ENCODE assay signal across 8 mouse cellular contexts in the genomic region with DNA sequence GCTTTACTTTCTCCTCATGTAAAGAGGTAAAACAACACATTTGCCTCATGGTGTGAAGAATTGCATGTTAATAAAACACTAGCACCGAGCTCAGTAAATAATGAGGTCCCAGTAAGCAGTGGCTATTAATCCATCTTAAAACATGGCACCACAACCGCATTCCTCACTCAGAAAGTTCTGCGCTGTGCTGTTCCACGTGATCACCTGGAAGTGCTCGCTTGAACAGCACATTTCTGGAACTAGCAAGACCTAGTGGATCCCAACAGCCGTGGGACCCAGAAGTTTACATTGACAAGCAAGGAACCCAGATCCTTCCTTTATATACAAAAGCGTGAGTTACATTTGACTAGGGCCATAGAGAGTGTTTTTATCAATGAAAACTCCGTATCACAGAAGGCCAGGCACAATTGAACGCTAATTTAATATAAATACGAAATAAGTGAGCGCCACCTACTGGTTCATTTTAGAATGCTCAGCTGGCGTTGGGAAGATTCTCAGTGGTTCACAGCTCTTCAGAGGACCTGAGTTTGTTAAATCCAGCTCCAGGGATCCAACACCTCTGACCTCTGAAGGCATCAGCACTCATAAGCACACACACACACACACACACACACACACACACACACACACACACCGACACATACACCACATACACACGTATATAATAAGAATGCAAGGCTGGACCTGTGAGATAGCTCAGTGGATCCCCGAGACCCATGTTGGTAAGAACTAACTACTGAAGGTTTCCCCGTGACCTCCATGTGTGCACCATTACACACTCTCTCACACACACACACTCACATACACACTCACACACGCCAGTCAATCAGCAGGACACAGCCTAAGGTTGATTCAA. TPM values are rescaled to one million over a fixed set of nuclear protein-coding genes. Genes with fewer than 3 reads are reported as not detected.
DNase-seq lines count a peak whose midpoint lies in the region; ATAC-seq and TF ChIP-seq lines count a peak whose summit lies in the region.

No protein-coding gene starts in this region.

- no peak overlapping the region for H3K9ac ChIP-seq in ES-E14 (ENCODE audit: insufficient read depth, low read depth, low read length, poor library complexity, severe bottlenecking)
- H3K9ac ChIP-seq in lung, postnatal 0 days (replicated peaks; ENCODE audit: low read depth) = no peak overlapping the region

- H3K9me3 ChIP-seq in ES-E14 (ENCODE audit: control insufficient read depth, insufficient read depth, low read depth, low read length) = no peaks in the 10 kb centered on the region
- H3K9me3 ChIP-seq in lung, postnatal 0 days (ENCODE audit: low read length) = no peaks in the 10 kb centered on the region

- no peak overlapping the region for H3K27ac ChIP-seq in ES-E14 (ENCODE audit: insufficient read depth, low read depth, low read length, poor library complexity, severe bottlenecking)
- no peak overlapping the region for H3K27ac ChIP-seq in lung, postnatal 0 days (ENCODE audit: low read length)

- H3K36me3 ChIP-seq in ES-E14 (ENCODE audit: control insufficient read depth, insufficient read depth, low read length, poor library complexity, severe bottlenecking) = no peaks in the 10 kb centered on the region
- H3K36me3 ChIP-seq in lung, postnatal 0 days (ENCODE audit: insufficient read depth, low read length) = no peaks in the 10 kb centered on the region

- 26% methylated on average over 17 of the region's 17 CpGs for WGBS in lung, postnatal 0 days

- no peak for ATAC-seq in lung, postnatal 0 days

- no peak overlapping the region for H3K4me2 ChIP-seq in lung, postnatal 0 days (replicated peaks; ENCODE audit: low read depth, low read length)

- TF ChIP-seq EP300 in lung, postnatal 0 days (IDR thresholded peaks at IDR 0.05) = 0 out of 2 replicates have a peak, but pooled peaks have one; percentile 24

- no peak overlapping the region for H3K4me3 ChIP-seq in ES-E14 (ENCODE audit: insufficient read depth in 1 of 2, low read depth in 1 of 2, low read length in 2 of 2, poor library complexity in 1 of 2, severe bottlenecking in 1 of 2)
- no peak overlapping the region for H3K4me3 ChIP-seq in lung, postnatal 0 days (ENCODE audit: low read depth, low read length)

- H3K4me1 ChIP-seq in ES-E14 (ENCODE audit: control insufficient read depth in 2 of 2, insufficient read depth in 2 of 2, low read length in 2 of 2, poor library complexity in 1 of 2) = peaks cover 1 to 7% of the 10 kb centered on the region in 2 experiments; a peak in 3 of 4 replicates
- H3K4me1 ChIP-seq in lung, postnatal 0 days (ENCODE audit: insufficient read depth, low read depth, low read length) = no peaks in the 10 kb centered on the region; the same call in 1 of the 2 replicates

- intact Hi-C loops in heart, postnatal 10 days (cut with DNase I) = loop anchor here (10.0 kb wide), 1 partner anchor 170 kb away; no protein-coding TSS in a partner anchor

- TF ChIP-seq CTCF in lung, postnatal 0 days (IDR thresholded peaks at IDR 0.05) = peak; percentile 69

- peak; percentile 38 to 43 for DNase-seq in adrenal gland, adult 18-20 months (ENCODE audit: low spot score in 2 of 2)
- DNase-seq in adrenal gland, postnatal 4 days (ENCODE audit: low spot score in 2 of 2) = no peak
- DNase-seq in ES-E14 (ENCODE audit: low read depth, low spot score) = peak; percentile 52
- peak; percentile 82 for DNase-seq in embryo, embryonic 11 days
- DNase-seq in heart, postnatal 10 days = peak; percentile 34 to 69
- DNase-seq in layer of hippocampus, adult 9-10 months (ENCODE audit: low spot score) = peak; percentile 65
- DNase-seq in lung, postnatal 0 days (ENCODE audit: low spot score) = peak; percentile 68
- peak; percentile 75 for DNase-seq in retina, postnatal 1 day

- no peaks in the 10 kb centered on the region for H3K27me3 ChIP-seq in lung, postnatal 0 days (replicated peaks; ENCODE audit: insufficient read depth, low read length)

- in situ Hi-C loops in ES-E14 (cut with MboI; ENCODE audit: low sequenced_read_pairs in 2 of 2, unreplicated experiment in 2 of 2) = loop anchor here in 1 of 2 experiments (10.0 kb wide), 1 partner anchor 330 kb away; no protein-coding TSS in a partner anchor

TF ChIP-seq in ES-E14, 5 proteins besides CTCF, POLR2A, EP300 and RAD21:
- TF ChIP-seq ZNF384 (IDR thresholded peaks at IDR 0.05; ENCODE audit: low read depth, low read length) = no peak
- no peak for TF ChIP-seq HCFC1 (IDR thresholded peaks at IDR 0.05; ENCODE audit: borderline replicate concordance, insufficient read depth, low read length)
- TF ChIP-seq MAFK (IDR thresholded peaks at IDR 0.05; ENCODE audit: insufficient read depth, low read depth, low read length) = no peak

RNA-seq across cellular contexts. Expression of gene Rack1, which starts 25.5 kb away (rescaled TPM):
- 100 to 1,000 TPM; 582 to 604 TPM for total RNA-seq in adrenal gland, adult 18-20 months (2021)
- 100 to 1,000 TPM; 940 to 975 TPM for total RNA-seq in adrenal gland, postnatal 4 days (2021)
- total RNA-seq in ES-E14 (2012; rRNA removed) = 3,112 and 3,420 TPM in 2 replicates
- total RNA-seq in heart, postnatal 10 days (2021) = 100 to 1,000 TPM; 530 to 563 TPM
- polyA plus RNA-seq in lung, postnatal 0 days (2015; fragmentation: Nextera tagmentation; extraction: Ambion mirVana) = 404 and 434 TPM in 2 replicates

RNA-seq across cellular contexts. Expression of gene Trim41, which starts 42.5 kb away (rescaled TPM):
- 10 to 100 TPM; 45.9 to 48.9 TPM for total RNA-seq in adrenal gland, adult 18-20 months (2021)
- total RNA-seq in adrenal gland, postnatal 4 days (2021) = 10 to 100 TPM; 62.4 to 69.7 TPM
- 47.8 and 52.8 TPM in 2 replicates for total RNA-seq in ES-E14 (2012; rRNA removed)
- 10 to 100 TPM; 27.9 to 30.1 TPM for total RNA-seq in heart, postnatal 10 days (2021)
- 4.3 and 5.1 TPM in 2 replicates for polyA plus RNA-seq in lung, postnatal 0 days (2015; fragmentation: Nextera tagmentation; extraction: Ambion mirVana)

RNA-seq across cellular contexts. Expression of gene Trim7, which starts 51.3 kb away (rescaled TPM):
- 1 to 10 TPM; 3.6 to 9.8 TPM for total RNA-seq in adrenal gland, adult 18-20 months (2021)
- total RNA-seq in adrenal gland, postnatal 4 days (2021) = 10 to 100 TPM in 1 of 2 experiments, 1 to 10 TPM in 1; 9.5 to 14.2 TPM
- 5.9 and 6.1 TPM in 2 replicates for total RNA-seq in ES-E14 (2012; rRNA removed)
- 10 to 100 TPM; 10.1 to 12.8 TPM for total RNA-seq in heart, postnatal 10 days (2021)
- polyA plus RNA-seq in lung, postnatal 0 days (2015; fragmentation: Nextera tagmentation; extraction: Ambion mirVana) = 1.2 and 1.6 TPM in 2 replicates

RNA-seq across cellular contexts. Expression of gene Gm12184, which starts 51.8 kb away (rescaled TPM):
- 1 to 10 TPM in 1 of 2 experiments, under 1 TPM in 1; 0.76 to 3.1 TPM for total RNA-seq in adrenal gland, adult 18-20 months (2021)
- total RNA-seq in adrenal gland, postnatal 4 days (2021) = 1 to 10 TPM; 5.3 to 5.4 TPM
- 11.4 and 12.2 TPM in 2 replicates for total RNA-seq in ES-E14 (2012; rRNA removed)
- total RNA-seq in heart, postnatal 10 days (2021) = 1 to 10 TPM; 2.9 to 5.0 TPM
- 4.4 and 5.5 TPM in 2 replicates for polyA plus RNA-seq in lung, postnatal 0 days (2015; fragmentation: Nextera tagmentation; extraction: Ambion mirVana)

Comparison
In these comparisons a context has a peak if more than half of its experiments do, and no peak if none do; other contexts are left out.
1. DNase-seq: peak in adrenal gland, adult 18-20 months (2 of 2), ES-E14 (single experiment), embryo, embryonic 11 days (single experiment), heart, postnatal 10 days (2 of 2), layer of hippocampus, adult 9-10 months (single experiment), lung, postnatal 0 days (single experiment) and retina, postnatal 1 day (single experiment); none in adrenal gland, postnatal 4 days (0 of 2).